Mouse (Mus musculus) forebrain, embryonic 11.5 days (tissue): ENCODE measurements around the gene Eml6. TPM values are rescaled to one million over a fixed set of nuclear protein-coding genes. Genes with fewer than 3 reads are reported as not detected.
"Not testable (repeated sequence)": the region's sequence is repeated elsewhere in the genome, so short reads cannot be mapped to it uniquely, and the experiment has no call there.

ENCODE experiments used
- ATAC-seq: fragments of 200-750 bp; cut with Nextera tagmentation; replicated peaks from 2 replicates; pipeline ENCODE4 v1.8.0; 2017; ENCODE audit warnings: moderate TSS enrichment; ENCODE audit not compliant: low FRiP score
- DNase-seq: peaks from one replicate; pipeline ENCODE4 v3.0.0-alpha.2; 2017; ENCODE audit warnings: low spot score
- H3K27ac ChIP-seq: fragments of 300-500 bp; sonication (generic); 2 replicates; pipeline ENCODE4 v1.5.1; 2014; ENCODE audit warnings: low read depth, low read length
- H3K27me3 ChIP-seq: fragments of 300-500 bp; sonication (generic); 2 replicates; pipeline ENCODE4 v1.6.1; 2014; ENCODE audit warnings: mild to moderate bottlenecking, low read length, mixed read lengths; ENCODE audit not compliant: control insufficient read depth, insufficient read depth
- H3K36me3 ChIP-seq: fragments of 300-500 bp; sonication (generic); 2 replicates; pipeline ENCODE4 v1.6.1; 2014; ENCODE audit warnings: mild to moderate bottlenecking, low read length, moderate library complexity, mixed read lengths; ENCODE audit not compliant: control insufficient read depth, insufficient read depth
- H3K4me1 ChIP-seq: fragments of 300-500 bp; sonication (generic); replicated peaks from 2 replicates; pipeline ENCODE4 v1.6.1; 2014; ENCODE audit warnings: low read length, mixed read lengths; ENCODE audit not compliant: control insufficient read depth, insufficient read depth
- H3K4me2 ChIP-seq: fragments of 300-500 bp; sonication (generic); 2 replicates; pipeline ENCODE4 v1.6.1; 2014; ENCODE audit warnings: low read depth, mild to moderate bottlenecking, low read length, moderate library complexity, mixed read lengths; ENCODE audit not compliant: severe bottlenecking
- H3K4me3 ChIP-seq: fragments of 300-500 bp; sonication (generic); 2 replicates; pipeline ENCODE4 v1.5.1; 2014; ENCODE audit warnings: low read depth, low read length
- H3K9ac ChIP-seq: fragments of 300-500 bp; sonication (generic); 2 replicates; pipeline ENCODE4 v1.6.1; 2014; ENCODE audit warnings: low read length
- H3K9me3 ChIP-seq: fragments of 300-500 bp; sonication (generic); 2 replicates; pipeline ENCODE4 v1.6.1; 2016; ENCODE audit warnings: low read length, mixed read lengths; ENCODE audit not compliant: control insufficient read depth
- WGBS: fragments of 180-500 bp; shearing (Covaris S2); extraction: QIAGEN DNeasy Blood & Tissue Kit; methylation state at CpG from one replicate; pipeline ENCODE4 v1.1.7; 2014; 5-methylcytosine and 5-hydroxymethylcytosine counted together
- polyA plus RNA-seq: library from polyadenylated mRNA; unstranded; fragments of >200 nt; fragmentation: Nextera tagmentation; extraction: Ambion mirVana; gene quantifications from 2 replicates; pipeline ENCODE4 v1.2.1, GENCODE M21; 2014

Eml6 gene
- polyA plus RNA-seq, 1 experiment from 2014 or later: 0.76 TPM

DNA sequence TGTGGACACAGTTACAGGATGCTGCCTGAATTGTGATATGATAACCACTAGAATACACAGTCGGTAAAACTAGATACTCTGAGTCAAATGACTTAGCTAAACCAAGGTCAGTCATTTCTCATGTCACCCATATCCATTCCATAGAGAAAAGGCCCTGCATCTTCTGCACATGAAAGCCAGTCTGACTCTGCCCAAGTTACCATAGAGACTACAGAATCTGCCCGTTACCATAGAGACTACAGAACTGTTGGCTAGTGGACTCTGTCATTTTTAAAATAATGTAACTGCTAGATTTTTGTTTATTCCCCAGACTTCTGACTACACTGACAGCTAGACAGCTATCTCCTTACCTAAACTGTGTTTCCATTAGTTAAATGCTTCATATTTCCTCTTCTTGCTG is 198.1 kb downstream of the Eml6 start:
- ATAC-seq (no peak), DNase-seq (no peak)
- Histone ChIP-seq H3K4me1 (no peaks in the 10 kb centered on the region), H3K4me2 (no peak overlapping the region), H3K9ac (no peak overlapping the region), H3K4me3 (no peak overlapping the region), H3K36me3 (no peaks in the 10 kb centered on the region), H3K27me3 (peaks cover 7% of the 10 kb centered on the region; the same call in 1 of the 2 replicates), H3K9me3 (no peaks in the 10 kb centered on the region), H3K27ac (no peak overlapping the region)
- 86% methylated on average over 2 of the region's 2 CpGs for WGBS

DNA sequence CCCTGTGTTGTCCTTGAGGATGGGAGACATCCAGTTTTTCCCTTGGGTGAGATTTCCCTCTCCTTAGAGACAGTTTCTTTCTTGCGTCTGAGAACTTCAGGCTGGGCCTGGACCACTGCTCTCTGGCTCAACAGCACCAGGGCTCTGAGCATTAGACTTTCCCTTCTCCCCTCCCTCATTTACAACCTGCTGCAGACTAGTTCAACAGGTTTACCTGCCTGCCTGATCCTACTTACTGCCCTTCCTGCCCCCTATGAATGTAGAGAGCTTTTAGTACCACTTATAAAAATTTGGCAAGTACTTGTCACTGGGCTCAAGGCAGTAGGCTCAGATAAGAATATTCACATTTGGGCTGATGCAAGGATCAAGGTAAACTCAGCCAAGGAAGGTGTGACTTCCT is 199.8 kb downstream of the Eml6 start:
- WGBS: 91% methylated on average over 1 of the region's 1 CpGs
- H3K9me3 ChIP-seq: no peaks in the 10 kb centered on the region
- H3K36me3 ChIP-seq: no peaks in the 10 kb centered on the region
- no peak for DNase-seq
- H3K9ac ChIP-seq: no peak overlapping the region
- no peaks in the 10 kb centered on the region for H3K4me1 ChIP-seq
- peaks cover 7% of the 10 kb centered on the region; the same call in 1 of the 2 replicates for H3K27me3 ChIP-seq
- H3K4me2 ChIP-seq: no peak overlapping the region
- H3K27ac ChIP-seq: no peak overlapping the region
- no peak for ATAC-seq
- no peak overlapping the region for H3K4me3 ChIP-seq

DNA sequence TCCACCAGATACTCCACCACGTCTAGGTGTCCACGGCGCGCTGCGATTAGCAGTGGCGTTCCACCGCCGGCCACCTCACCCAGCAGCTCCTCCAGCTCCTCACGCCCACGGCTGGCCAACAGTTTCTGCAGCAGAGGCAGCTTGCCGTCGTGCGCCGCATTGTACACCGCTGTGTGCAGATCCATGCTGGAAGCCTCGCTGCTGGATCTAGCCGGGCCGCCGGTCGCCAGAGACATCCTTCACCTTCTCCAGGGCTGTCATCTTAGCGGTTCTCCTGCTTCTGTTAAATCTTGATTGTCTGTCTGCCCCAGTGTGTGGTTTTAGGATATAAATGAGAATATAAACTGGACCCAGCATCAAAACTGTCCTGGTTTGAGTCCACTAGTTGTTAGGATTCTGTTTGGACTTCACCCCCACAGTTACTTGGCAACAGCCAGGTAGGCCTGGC is 200.5 kb downstream of the Eml6 start, which contains the start of gene 4931440F15Rik:
TSS of gene 4931440F15Rik (minus strand) at position 398 of the 448 bp plus-strand sequence.
- not testable (repeated sequence) for H3K4me3 ChIP-seq, H3K36me3 ChIP-seq, H3K27me3 ChIP-seq, DNase-seq, ATAC-seq, H3K9ac ChIP-seq, H3K4me1 ChIP-seq, H3K27ac ChIP-seq, H3K9me3 ChIP-seq
- peak within 1 kb of the TSS; percentile 31; the same call in 1 of the 2 replicates for H3K4me2 ChIP-seq
- WGBS: 46% methylated on average over 21 of the region's 21 CpGs

DNA sequence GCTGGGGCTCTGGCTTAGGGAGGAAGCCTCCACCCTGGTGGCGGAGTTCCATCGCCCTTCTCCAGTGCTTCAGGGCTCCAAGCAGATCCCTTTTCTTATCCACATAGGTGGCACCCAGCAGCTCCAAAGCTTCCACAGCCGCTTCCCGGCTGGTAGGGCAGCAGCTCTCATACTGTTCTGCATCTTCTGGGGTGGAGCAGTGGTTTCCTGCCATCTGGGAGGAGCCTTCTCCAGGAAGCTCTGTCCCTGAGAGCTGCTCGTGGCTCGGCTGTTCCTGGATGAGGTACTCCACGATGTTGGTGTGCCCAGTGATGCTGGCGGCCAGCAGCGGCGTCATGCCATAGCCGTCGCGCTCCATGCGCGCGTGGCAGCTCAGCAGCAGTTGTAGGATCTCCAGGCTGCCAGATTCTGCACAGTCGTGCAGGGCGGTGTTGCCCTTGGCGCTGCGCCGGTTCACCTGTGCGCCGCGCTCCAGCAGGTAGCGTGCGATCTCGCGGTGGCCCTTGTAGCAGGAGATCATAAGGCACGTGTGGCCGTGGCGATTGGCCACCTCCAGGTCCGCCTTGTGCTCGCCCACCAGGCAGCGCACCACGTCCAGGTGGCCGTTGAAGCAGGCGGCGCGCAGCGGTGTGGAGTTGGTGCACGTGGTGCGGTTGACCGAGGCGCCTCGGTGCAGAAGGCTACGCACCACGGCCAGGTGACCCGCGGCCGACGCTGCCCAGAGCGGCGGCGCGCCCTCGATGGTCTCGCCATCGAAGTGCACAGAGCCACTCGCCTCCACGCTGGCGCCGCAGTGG is 201.2 kb downstream of the Eml6 start:
- not testable (repeated sequence) for H3K9ac ChIP-seq, H3K9me3 ChIP-seq, H3K4me3 ChIP-seq, H3K27me3 ChIP-seq, H3K36me3 ChIP-seq, DNase-seq, H3K27ac ChIP-seq, H3K4me1 ChIP-seq
- ATAC-seq: 0 out of 2 replicates have a peak, but pooled peaks have one; percentile 33
- H3K4me2 ChIP-seq: peak overlapping the region; percentile 31; the same call in 1 of the 2 replicates
- 25% methylated on average over 55 of the region's 62 CpGs for WGBS

DNA sequence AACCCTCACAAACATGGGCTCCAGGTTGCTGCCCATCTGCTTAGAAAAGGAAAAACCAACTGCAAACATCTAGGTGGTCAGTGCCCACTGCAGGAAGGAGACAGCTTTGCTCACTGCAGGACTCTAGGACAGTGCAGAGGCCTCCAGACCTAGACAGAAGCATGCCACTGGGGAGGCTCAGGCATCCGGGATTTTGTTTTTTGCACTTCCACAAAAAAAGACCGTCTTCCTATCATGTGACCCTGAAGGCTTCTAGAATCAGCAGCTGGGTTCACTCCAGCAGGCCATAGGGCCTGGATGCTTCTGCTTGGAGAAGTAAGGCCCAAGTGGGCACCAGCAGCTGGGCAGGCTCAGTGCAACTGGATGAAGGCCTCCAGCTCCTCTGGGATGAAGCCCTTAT is 202.7 kb downstream of the Eml6 start:
- Histone ChIP-seq H3K4me2 (no peak overlapping the region), H3K4me3 (no peak overlapping the region), H3K27ac (no peak overlapping the region), H3K27me3 (peaks cover 7% of the 10 kb centered on the region; the same call in 1 of the 2 replicates), H3K9me3 (no peaks in the 10 kb centered on the region), H3K36me3 (no peaks in the 10 kb centered on the region), H3K9ac (no peak overlapping the region), H3K4me1 (no peaks in the 10 kb centered on the region)
- DNase-seq (no peak), ATAC-seq (no peak)
- WGBS: 87% methylated on average over 2 of the region's 2 CpGs

DNA sequence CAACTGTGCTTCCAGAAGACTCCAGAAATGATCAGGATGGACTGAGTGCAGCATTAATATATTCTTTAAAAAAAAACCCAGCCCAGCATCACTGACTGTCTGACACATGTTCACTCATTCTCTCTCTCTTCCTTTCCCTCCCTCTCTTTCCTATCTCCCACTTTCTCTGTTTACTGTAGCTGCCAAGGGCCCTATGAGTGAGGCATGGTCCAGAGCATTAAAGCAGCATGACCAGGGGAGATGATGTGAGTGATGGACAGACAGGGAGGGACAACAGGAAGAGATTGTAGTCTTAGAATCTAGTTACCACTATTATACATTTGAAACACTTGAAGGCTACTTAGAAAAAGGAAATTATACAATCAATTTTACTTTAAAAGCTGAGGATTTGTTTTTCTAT is 210.2 kb downstream of the Eml6 start:
- no peak overlapping the region for H3K4me2 ChIP-seq
- H3K9ac ChIP-seq: no peak overlapping the region
- no peaks in the 10 kb centered on the region for H3K9me3 ChIP-seq
- no peak overlapping the region for H3K27ac ChIP-seq
- H3K4me1 ChIP-seq: no peaks in the 10 kb centered on the region
- H3K4me3 ChIP-seq: no peak overlapping the region
- no peaks in the 10 kb centered on the region for H3K36me3 ChIP-seq
- no peak for ATAC-seq
- DNase-seq: no peak
- no peaks in the 10 kb centered on the region for H3K27me3 ChIP-seq

DNA sequence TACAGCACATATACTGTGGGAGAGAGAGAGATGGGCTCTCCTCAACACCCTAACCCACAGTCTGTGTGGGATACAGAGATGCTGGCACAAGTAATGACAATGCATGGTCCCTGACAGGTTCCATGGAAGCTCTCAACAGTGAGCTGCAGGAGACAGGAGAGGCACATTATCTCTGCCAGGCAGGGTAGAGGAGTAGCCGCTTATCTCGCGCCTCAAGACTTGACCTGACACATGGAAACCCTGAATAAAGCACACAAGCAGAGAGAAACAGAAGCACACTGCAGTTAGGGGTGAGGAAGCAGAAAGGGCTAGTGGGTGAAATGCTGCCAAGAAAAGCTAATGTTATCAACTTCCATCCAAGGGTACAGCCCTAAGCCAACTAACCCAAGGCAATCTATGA is 210.6 kb downstream of the Eml6 start:
- WGBS: 90% methylated on average over 3 of the region's 3 CpGs
- no peak overlapping the region for H3K4me2 ChIP-seq
- DNase-seq (no peak), ATAC-seq (peak; percentile 60; the same call in 1 of the 2 replicates)
- no peak overlapping the region for H3K4me3 ChIP-seq
- H3K36me3 ChIP-seq: no peaks in the 10 kb centered on the region
- no peaks in the 10 kb centered on the region for H3K27me3 ChIP-seq
- H3K4me1 ChIP-seq: no peaks in the 10 kb centered on the region
- no peak overlapping the region for H3K9ac ChIP-seq
- H3K9me3 ChIP-seq: no peaks in the 10 kb centered on the region
- H3K27ac ChIP-seq: no peak overlapping the region

DNA sequence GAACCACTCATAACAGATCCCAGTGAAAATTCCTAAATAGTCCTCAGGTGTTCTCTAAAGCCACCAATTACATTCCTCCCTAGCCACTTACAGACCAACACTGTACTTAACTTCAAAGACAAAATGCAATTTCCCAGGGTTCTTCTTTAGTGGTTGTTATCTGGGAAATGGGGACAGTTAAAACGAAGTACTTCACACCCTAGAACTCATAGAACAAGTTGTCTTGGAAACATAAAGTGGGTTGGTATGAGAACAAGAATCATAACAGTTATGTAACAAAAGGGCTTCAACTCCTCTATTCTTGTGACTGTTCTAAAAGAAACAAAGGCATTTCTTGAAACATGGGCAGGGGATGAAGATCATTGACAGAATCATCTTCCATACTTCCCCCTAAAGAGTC is 212.6 kb downstream of the Eml6 start:
- 78% methylated on average over 1 of the region's 1 CpGs for WGBS
- Histone ChIP-seq H3K36me3 (no peaks in the 10 kb centered on the region), H3K9ac (no peak overlapping the region), H3K4me1 (no peaks in the 10 kb centered on the region), H3K9me3 (no peaks in the 10 kb centered on the region), H3K4me2 (no peak overlapping the region), H3K4me3 (no peak overlapping the region), H3K27me3 (no peaks in the 10 kb centered on the region), H3K27ac (no peak overlapping the region)
- no peak for DNase-seq
- ATAC-seq: no peak

DNA sequence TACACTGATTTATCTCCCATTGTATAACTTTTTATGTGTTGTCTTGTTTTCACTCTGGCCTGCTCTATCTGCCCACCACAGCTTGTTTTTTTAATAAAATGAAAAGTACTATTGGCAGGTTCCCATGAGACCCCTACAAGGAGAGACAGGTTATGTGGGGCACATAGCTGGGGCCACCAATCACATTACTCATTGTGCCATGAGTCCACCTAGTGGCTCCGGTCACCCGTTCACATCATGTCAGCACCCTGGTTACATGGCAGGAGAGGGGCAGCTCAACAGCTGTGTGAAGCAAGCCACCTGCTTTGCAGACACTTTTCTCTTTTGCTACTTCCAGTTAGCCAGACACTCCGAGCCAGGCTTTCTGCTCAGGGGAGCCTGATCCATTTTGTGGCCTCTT is 213.4 kb downstream of the Eml6 start:
- H3K4me3 ChIP-seq: no peak overlapping the region
- 83% methylated on average over 3 of the region's 3 CpGs for WGBS
- ATAC-seq (no peak), DNase-seq (no peak)
- H3K9ac ChIP-seq: no peak overlapping the region
- no peaks in the 10 kb centered on the region for H3K4me1 ChIP-seq
- no peaks in the 10 kb centered on the region for H3K36me3 ChIP-seq
- H3K4me2 ChIP-seq: no peak overlapping the region
- no peaks in the 10 kb centered on the region for H3K27me3 ChIP-seq
- no peaks in the 10 kb centered on the region for H3K9me3 ChIP-seq
- H3K27ac ChIP-seq: no peak overlapping the region
